Mouse (Mus musculus) intestine, embryonic 16.5 days (tissue): ENCODE results near the gene Gtf2h1. TPM values are rescaled to one million over a fixed set of nuclear protein-coding genes. Genes with fewer than 3 reads are reported as not detected.

ENCODE experiments used
- ATAC-seq: fragments of 200-750 bp; cut with Nextera tagmentation; 2 replicates; pipeline ENCODE4 v1.8.0; 2017; ENCODE audit warnings: moderate TSS enrichment, moderate library complexity
- H3K27ac ChIP-seq: fragments of 300-500 bp; sonication (generic); 2 replicates; pipeline ENCODE4 v1.5.1; 2014; ENCODE audit warnings: mild to moderate bottlenecking, low read length
- H3K27me3 ChIP-seq: fragments of 300-500 bp; sonication (generic); replicated peaks from 2 replicates; pipeline ENCODE4 v1.6.1; 2014; ENCODE audit warnings: low read length, control low read depth, mixed read lengths; ENCODE audit not compliant: control insufficient read depth, insufficient read depth
- H3K36me3 ChIP-seq: fragments of 300-500 bp; sonication (generic); 2 replicates; pipeline ENCODE4 v1.6.1; 2014; ENCODE audit warnings: low read length, control low read depth; ENCODE audit not compliant: control insufficient read depth, insufficient read depth
- H3K4me1 ChIP-seq: fragments of 300-500 bp; sonication (generic); 2 replicates; pipeline ENCODE4 v1.6.1; 2014; ENCODE audit warnings: low read length, control low read depth, mixed read lengths; ENCODE audit not compliant: control insufficient read depth, insufficient read depth
- H3K4me2 ChIP-seq: fragments of 300-500 bp; sonication (generic); 2 replicates; pipeline ENCODE4 v1.6.1; 2014; ENCODE audit warnings: low read depth, low read length, control low read depth
- H3K4me3 ChIP-seq: fragments of 300-500 bp; sonication (generic); 2 replicates; pipeline ENCODE4 v1.5.1; 2014; ENCODE audit warnings: mild to moderate bottlenecking, low read length
- H3K9ac ChIP-seq: fragments of 300-500 bp; sonication (generic); 2 replicates; pipeline ENCODE4 v1.6.1; 2014; ENCODE audit warnings: low read depth, low read length
- H3K9me3 ChIP-seq: fragments of 300-500 bp; sonication (generic); 2 replicates; pipeline ENCODE4 v1.6.1; 2016; ENCODE audit warnings: low read length, control low read depth; ENCODE audit not compliant: control insufficient read depth
- WGBS: fragments of 180-500 bp; shearing (Covaris S2); extraction: QIAGEN DNeasy Blood & Tissue Kit; methylation state at CpG from one replicate; pipeline ENCODE4 v1.1.7; 2014; 5-methylcytosine and 5-hydroxymethylcytosine counted together
- polyA plus RNA-seq: library from polyadenylated mRNA; unstranded; fragments of >200 nt; fragmentation: Nextera tagmentation; extraction: Ambion mirVana; gene quantifications from 2 replicates; pipeline ENCODE4 v1.2.1, GENCODE M21; 2015

The Gtf2h1 gene
- polyA plus RNA-seq, 1 experiment from 2014 or later = 78.5 TPM

GRCm38 (mm10) chr7:46834994-46835610 lies 39.2 kb downstream of the Gtf2h1 start:
- no peaks in the 10 kb centered on the region for H3K27me3 ChIP-seq
- H3K27ac ChIP-seq = peak overlapping the region; percentile 28; the same call in 1 of the 2 replicates
- H3K36me3 ChIP-seq = no peaks in the 10 kb centered on the region
- H3K9me3 ChIP-seq = no peaks in the 10 kb centered on the region
- no peak overlapping the region for H3K4me2 ChIP-seq
- 58% methylated on average over 14 of the region's 14 CpGs for WGBS
- H3K4me3 ChIP-seq = no peak overlapping the region
- H3K4me1 ChIP-seq = peaks cover 46% of the 10 kb centered on the region
- peak overlapping the region; percentile 43; the same call in 1 of the 2 replicates for H3K9ac ChIP-seq
- no peak for ATAC-seq

DNA sequence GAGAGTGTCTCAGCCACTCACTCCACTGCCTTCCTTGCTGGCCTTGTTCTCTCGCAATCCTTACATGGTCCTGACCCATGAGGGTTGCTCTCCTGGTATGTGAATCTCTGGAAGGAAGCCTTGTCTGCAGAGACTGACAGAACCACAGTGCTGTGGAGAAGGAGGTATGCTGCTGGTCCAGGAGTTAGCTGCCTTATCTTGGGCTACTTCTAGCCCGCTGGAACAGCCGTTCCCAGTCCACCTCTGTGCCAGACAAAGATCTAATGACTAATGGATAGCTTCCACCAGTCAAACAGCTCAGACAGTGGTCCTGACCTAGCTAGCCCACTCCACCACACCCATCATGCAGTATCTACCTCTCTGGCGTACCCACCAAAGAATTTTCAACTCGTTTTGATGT lies 40.5 kb downstream of the Gtf2h1 start:
- Histone ChIP-seq H3K27me3 (no peaks in the 10 kb centered on the region), H3K9me3 (no peaks in the 10 kb centered on the region), H3K9ac (no peak overlapping the region), H3K4me3 (no peak overlapping the region), H3K4me1 (peaks cover 48% of the 10 kb centered on the region), H3K27ac (no peak overlapping the region), H3K4me2 (no peak overlapping the region), H3K36me3 (no peaks in the 10 kb centered on the region)
- 75% methylated on average over 5 of the region's 5 CpGs for WGBS
- ATAC-seq = no peak

- no peak overlapping the region for H3K4me2 ChIP-seq
- no peaks in the 10 kb centered on the region for H3K27me3 ChIP-seq
- peaks cover 53% of the 10 kb centered on the region for H3K4me1 ChIP-seq
- H3K9ac ChIP-seq = no peak overlapping the region
- no peaks in the 10 kb centered on the region for H3K36me3 ChIP-seq
- H3K27ac ChIP-seq = no peak overlapping the region
- 64% methylated on average over 5 of the region's 5 CpGs for WGBS
- no peaks in the 10 kb centered on the region for H3K9me3 ChIP-seq
- ATAC-seq = no peak
- no peak overlapping the region for H3K4me3 ChIP-seq
Measured at GRCm38 (mm10) chr7:46837073-46837472, 41.2 kb downstream of the Gtf2h1 start.

- WGBS = 4% methylated on average over 8 of the region's 9 CpGs
- Histone ChIP-seq H3K4me3 (peak overlapping the region; percentile 14; the same call in 1 of the 2 replicates), H3K27ac (peak overlapping the region; percentile 96), H3K36me3 (no peaks in the 10 kb centered on the region), H3K9ac (peak overlapping the region; percentile 56), H3K4me1 (peaks cover 53% of the 10 kb centered on the region), H3K27me3 (no peaks in the 10 kb centered on the region), H3K9me3 (no peaks in the 10 kb centered on the region), H3K4me2 (peak overlapping the region; percentile 42)
- ATAC-seq = no peak; the same call in 1 of the 2 replicates
Measured at GRCm38 (mm10) chr7:46838104-46838671, 42.3 kb downstream of the Gtf2h1 start.

DNA sequence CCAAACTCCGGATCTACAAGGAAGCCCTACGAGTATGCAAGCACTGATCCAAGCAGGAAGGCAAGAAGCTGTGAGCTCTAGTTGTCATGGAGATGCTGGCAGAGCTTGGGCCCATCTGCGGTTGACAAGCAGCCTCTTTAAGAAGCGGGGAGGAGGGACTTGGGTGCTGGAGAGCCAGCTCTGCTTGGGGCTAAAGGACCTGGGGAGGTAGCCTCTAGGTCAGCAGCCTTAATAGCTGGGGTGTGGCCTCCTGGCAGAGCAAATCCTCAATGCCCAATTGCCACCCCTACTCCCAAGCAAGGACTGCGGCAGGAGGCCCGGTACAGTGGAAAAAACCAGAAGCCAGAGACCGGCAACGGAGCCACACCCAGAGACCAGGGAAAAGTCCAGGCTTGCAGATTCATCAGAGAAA lies 43.0 kb downstream of the Gtf2h1 start:
- H3K4me1 ChIP-seq = peaks cover 48% of the 10 kb centered on the region
- peak; percentile 76 for ATAC-seq
- peak overlapping the region; percentile 96 for H3K27ac ChIP-seq

GRCm38 (mm10) chr7:46839446-46839845 lies 43.5 kb downstream of the Gtf2h1 start:
- no peaks in the 10 kb centered on the region for H3K36me3 ChIP-seq
- H3K9ac ChIP-seq = peak overlapping the region; percentile 44
- 28% methylated on average over 7 of the region's 7 CpGs for WGBS
- peak overlapping the region; percentile 14; the same call in 1 of the 2 replicates for H3K4me3 ChIP-seq
- peaks cover 45% of the 10 kb centered on the region for H3K4me1 ChIP-seq
- no peaks in the 10 kb centered on the region for H3K27me3 ChIP-seq
- peak; percentile 79 for ATAC-seq
- H3K4me2 ChIP-seq = peak overlapping the region; percentile 42
- H3K27ac ChIP-seq = peak overlapping the region; percentile 96
- H3K9me3 ChIP-seq = no peaks in the 10 kb centered on the region

More for the DNA sequence above, 43.0 kb downstream of the Gtf2h1 start:
- peak overlapping the region; percentile 44 for H3K9ac ChIP-seq
- no peaks in the 10 kb centered on the region for H3K27me3 ChIP-seq
- H3K4me2 ChIP-seq = peak overlapping the region; percentile 42
- WGBS = 4% methylated on average over 8 of the region's 8 CpGs
- H3K36me3 ChIP-seq = no peaks in the 10 kb centered on the region
- H3K9me3 ChIP-seq = no peaks in the 10 kb centered on the region
- H3K4me3 ChIP-seq = peak overlapping the region; percentile 14

- peak; percentile 50 for ATAC-seq
- Histone ChIP-seq H3K27ac (peak overlapping the region; percentile 96), H3K36me3 (no peaks in the 10 kb centered on the region), H3K4me2 (no peak overlapping the region), H3K4me1 (peaks cover 45% of the 10 kb centered on the region), H3K4me3 (no peak overlapping the region), H3K27me3 (no peaks in the 10 kb centered on the region), H3K9ac (peak overlapping the region; percentile 44; the same call in 1 of the 2 replicates), H3K9me3 (no peaks in the 10 kb centered on the region)
- 51% methylated on average over 5 of the region's 5 CpGs for WGBS
Measured at GRCm38 (mm10) chr7:46839861-46840260, 44.0 kb downstream of the Gtf2h1 start.

GRCm38 (mm10) chr7:46840326-46840725 lies 44.4 kb downstream of the Gtf2h1 start:
- peaks cover 46% of the 10 kb centered on the region for H3K4me1 ChIP-seq
- ATAC-seq = no peak
- no peaks in the 10 kb centered on the region for H3K36me3 ChIP-seq
- WGBS = 42% methylated on average over 4 of the region's 4 CpGs
- H3K9ac ChIP-seq = no peak overlapping the region
- H3K27me3 ChIP-seq = no peaks in the 10 kb centered on the region
- H3K27ac ChIP-seq = peak overlapping the region; percentile 96
- H3K4me3 ChIP-seq = no peak overlapping the region
- H3K4me2 ChIP-seq = no peak overlapping the region
- H3K9me3 ChIP-seq = no peaks in the 10 kb centered on the region

DNA sequence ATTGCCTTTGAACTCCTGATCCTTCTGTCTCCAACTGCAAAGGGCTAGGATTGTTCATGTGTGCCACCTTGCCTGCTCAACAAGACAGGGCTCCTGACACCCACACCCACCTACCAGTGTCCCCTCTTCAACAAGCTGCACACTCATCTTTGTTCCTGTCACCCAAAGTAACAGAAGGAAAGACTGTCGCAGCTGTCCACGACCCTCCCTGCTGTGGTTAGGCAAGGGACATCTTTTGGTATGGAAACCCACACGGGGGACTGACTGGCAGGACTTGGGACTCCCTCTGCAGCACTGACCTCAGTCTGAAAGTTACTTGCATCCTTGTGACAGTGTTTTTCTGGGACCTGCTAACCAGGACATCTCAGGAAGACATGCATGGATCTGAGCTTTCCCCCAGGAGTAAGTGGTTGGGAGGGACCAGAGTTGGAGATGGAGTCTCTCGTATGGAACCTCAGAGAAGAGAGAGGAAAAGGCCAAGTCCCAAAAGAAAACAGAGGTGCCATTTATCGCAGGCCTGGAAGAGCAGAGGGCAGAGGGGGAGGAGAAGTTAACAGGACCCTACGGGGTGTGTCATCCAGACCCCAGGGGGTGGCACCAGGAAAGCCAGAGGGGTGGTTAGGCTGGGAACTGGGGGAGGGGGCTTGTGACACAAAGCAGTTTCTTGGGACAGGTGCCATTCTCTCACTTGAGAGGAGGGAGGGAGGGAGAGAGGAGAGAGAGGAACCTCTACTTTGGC lies 45.1 kb downstream of the Gtf2h1 start, which contains the start of gene Ldha:
TSS of gene Ldha (plus strand) at position 689 of the 739 bp plus-strand sequence.
- 37% methylated on average over 6 of the region's 6 CpGs for WGBS
- no peak for ATAC-seq
- H3K27ac ChIP-seq = peak within 1 kb of the TSS; percentile 96
- H3K4me3 ChIP-seq = no peak within 1 kb of the TSS
- H3K4me1 ChIP-seq = peaks cover 43% of the 10 kb centered on the region
- H3K9ac ChIP-seq = no peak within 1 kb of the TSS
- H3K36me3 ChIP-seq = no peaks in the 10 kb centered on the region
- no peaks in the 10 kb centered on the region for H3K9me3 ChIP-seq
- no peaks in the 10 kb centered on the region for H3K27me3 ChIP-seq
- H3K4me2 ChIP-seq = no peak within 1 kb of the TSS
